Mouse (Mus musculus) kidney, postnatal 0 days (tissue): ENCODE measurements at regions not wholly inside any gene's neighbourhood (a gene's known extent, or its start where the extent isn't known, plus 50 kb on each side); places are given as distances from the start of the nearest gene placed in this dataset.

Source experiments
- ATAC-seq: fragments of 200-750 bp; cut with Nextera tagmentation; replicated peaks from 2 replicates; pipeline ENCODE4 v1.8.0; 2017; ENCODE audit warnings: low read depth, moderate number of reproducible peaks, moderate TSS enrichment, moderate library complexity; ENCODE audit not compliant: low FRiP score
- DNase-seq: peaks from one replicate; pipeline ENCODE4 v3.0.0-alpha.2; 2016; ENCODE audit warnings: low spot score
- H3K27ac ChIP-seq: fragments of 300-500 bp; sonication (generic); 2 replicates; pipeline ENCODE4 v1.5.1; 2014; ENCODE audit warnings: mild to moderate bottlenecking
- H3K27me3 ChIP-seq: fragments of 300-500 bp; sonication (generic); 2 replicates; pipeline ENCODE4 v1.6.1; 2014; ENCODE audit warnings: low read length, mixed read lengths; ENCODE audit not compliant: insufficient read depth
- H3K36me3 ChIP-seq: fragments of 300-500 bp; sonication (generic); 2 replicates; pipeline ENCODE4 v1.6.1; 2014; ENCODE audit warnings: low read length, mixed read lengths; ENCODE audit not compliant: insufficient read depth
- H3K4me1 ChIP-seq: fragments of 300-500 bp; sonication (generic); replicated peaks from 2 replicates; pipeline ENCODE4 v1.6.1; 2014; ENCODE audit warnings: antibody characterized with exemption, low read length, mixed read lengths; ENCODE audit not compliant: insufficient read depth
- H3K4me2 ChIP-seq: fragments of 300-500 bp; sonication (generic); 2 replicates; pipeline ENCODE4 v1.6.1; 2014; ENCODE audit warnings: mild to moderate bottlenecking, low read length, moderate library complexity, mixed read lengths
- H3K4me3 ChIP-seq: fragments of 300-500 bp; sonication (generic); replicated peaks from 2 replicates; pipeline ENCODE4 v1.5.1; 2014; ENCODE audit warnings: low read depth, low read length
- H3K9ac ChIP-seq: fragments of 300-500 bp; sonication (generic); 2 replicates; pipeline ENCODE4 v1.6.1; 2014; ENCODE audit warnings: low read depth, low read length
- H3K9me3 ChIP-seq: fragments of 300-500 bp; sonication (generic); replicated peaks from 2 replicates; pipeline ENCODE4 v1.6.1; 2016; ENCODE audit warnings: low read length, inconsistent platforms, mixed read lengths
- CTCF ChIP-seq: IDR thresholded peaks from 2 replicates; pipeline ENCODE4 v1.5.1; 2016; ENCODE audit warnings: antibody characterized with exemption, low read depth, mild to moderate bottlenecking, moderate library complexity
- WGBS: fragments of 180-500 bp; shearing (Covaris S2); extraction: QIAGEN DNeasy Blood & Tissue Kit; methylation state at CpG from one replicate; pipeline ENCODE4 v1.1.7; 2014; 5-methylcytosine and 5-hydroxymethylcytosine counted together

- Histone ChIP-seq H3K36me3 (no peaks in the 10 kb centered on the region), H3K9me3 (no peaks in the 10 kb centered on the region), H3K4me2 (no peak overlapping the region), H3K27ac (no peak overlapping the region), H3K4me3 (no peak overlapping the region), H3K4me1 (no peaks in the 10 kb centered on the region), H3K27me3 (no peaks in the 10 kb centered on the region), H3K9ac (no peak overlapping the region)
- no peak for ATAC-seq
- TF ChIP-seq CTCF = no peak
- no peak for DNase-seq
- WGBS = 74% methylated on average over 6 of the region's 6 CpGs
These were observed 198.9 kb downstream of the Pik3r1 start for GRCm38 (mm10) chr13:101568985-101569631.

DNA sequence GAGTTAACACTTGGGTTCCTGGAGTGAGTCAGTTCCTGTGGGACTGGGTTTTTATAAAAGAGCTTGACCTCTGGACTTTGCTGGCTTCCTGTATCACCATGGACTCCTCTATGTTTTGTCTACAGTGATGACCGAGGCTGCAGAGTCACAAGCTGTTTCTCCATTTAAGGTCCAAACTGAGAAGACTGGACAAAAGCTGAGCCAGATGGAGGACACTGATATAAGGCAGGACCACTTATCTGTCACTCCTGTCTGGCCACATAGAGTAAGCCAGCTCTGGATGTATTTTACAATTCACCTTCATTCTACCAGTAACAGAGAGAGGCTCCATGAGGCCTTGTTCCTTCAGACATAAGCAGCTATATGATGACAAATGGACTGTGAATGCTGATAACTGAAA lies 202.7 kb downstream of the Pik3r1 start:
- Histone ChIP-seq H3K27me3 (no peaks in the 10 kb centered on the region), H3K36me3 (no peaks in the 10 kb centered on the region), H3K4me2 (no peak overlapping the region), H3K4me1 (no peaks in the 10 kb centered on the region), H3K9me3 (no peaks in the 10 kb centered on the region), H3K9ac (no peak overlapping the region), H3K27ac (no peak overlapping the region), H3K4me3 (no peak overlapping the region)
- no peak for DNase-seq
- no peak for ATAC-seq
- no peak for TF ChIP-seq CTCF
- 63% methylated on average over 1 of the region's 1 CpGs for WGBS

DNA sequence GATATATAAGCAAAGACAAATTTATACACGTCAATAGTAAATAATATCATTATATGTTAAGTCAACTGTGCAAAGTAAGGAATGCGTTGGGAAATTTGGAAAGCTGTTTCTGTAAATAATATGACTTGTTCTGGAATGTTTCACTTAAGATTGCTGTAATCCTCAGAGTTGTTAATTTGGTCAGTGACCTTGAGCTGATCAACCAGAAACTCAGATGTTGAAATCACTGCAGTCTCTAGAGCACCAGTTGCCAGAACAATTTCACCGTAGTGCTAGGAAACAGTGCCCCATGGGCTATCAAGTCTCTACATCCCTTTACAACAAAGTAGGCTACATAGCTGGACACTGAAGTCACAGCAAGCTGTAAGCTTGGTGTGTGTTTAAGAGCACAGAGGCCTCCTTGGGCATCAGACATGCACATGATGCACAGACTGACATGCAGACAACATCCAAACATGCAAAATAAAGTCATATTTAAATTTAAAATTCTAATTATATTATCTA lies 212.6 kb downstream of the Pik3r1 start:
- Histone ChIP-seq H3K27me3 (no peaks in the 10 kb centered on the region), H3K9ac (no peak overlapping the region), H3K4me3 (no peak overlapping the region), H3K4me2 (no peak overlapping the region), H3K9me3 (no peaks in the 10 kb centered on the region), H3K27ac (no peak overlapping the region), H3K36me3 (no peaks in the 10 kb centered on the region), H3K4me1 (no peaks in the 10 kb centered on the region)
- no peak for TF ChIP-seq CTCF
- ATAC-seq (no peak), DNase-seq (no peak)
- 62% methylated on average over 3 of the region's 3 CpGs for WGBS

- H3K4me3 ChIP-seq = no peak overlapping the region
- DNase-seq = peak; percentile 52
These were observed 214.9 kb downstream of the Pik3r1 start for GRCm38 (mm10) chr13:101553131-101553549.

GRCm38 (mm10) chr13:101552451-101552850 lies 215.6 kb downstream of the Pik3r1 start:
- H3K27ac ChIP-seq = no peak overlapping the region
- DNase-seq (no peak), ATAC-seq (no peak)
- no peak overlapping the region for H3K4me2 ChIP-seq
- no peak for TF ChIP-seq CTCF
- H3K9ac ChIP-seq = no peak overlapping the region
- no peaks in the 10 kb centered on the region for H3K27me3 ChIP-seq
- 87% methylated on average over 2 of the region's 2 CpGs for WGBS
- H3K36me3 ChIP-seq = no peaks in the 10 kb centered on the region
- no peaks in the 10 kb centered on the region for H3K9me3 ChIP-seq
- no peak overlapping the region for H3K4me3 ChIP-seq
- H3K4me1 ChIP-seq = no peaks in the 10 kb centered on the region

More at GRCm38 (mm10) chr13:101553131-101553549, 214.9 kb downstream of the Pik3r1 start:
- Histone ChIP-seq H3K27me3 (no peaks in the 10 kb centered on the region), H3K4me2 (no peak overlapping the region), H3K9me3 (no peaks in the 10 kb centered on the region), H3K27ac (0 out of 2 replicates have a peak overlapping the region, but pooled peaks have one; percentile 8), H3K9ac (no peak overlapping the region), H3K4me1 (no peaks in the 10 kb centered on the region), H3K36me3 (no peaks in the 10 kb centered on the region)
- 43% methylated on average over 8 of the region's 8 CpGs for WGBS
- no peak; the same call in 1 of the 2 replicates for ATAC-seq
- TF ChIP-seq CTCF = no peak

DNA sequence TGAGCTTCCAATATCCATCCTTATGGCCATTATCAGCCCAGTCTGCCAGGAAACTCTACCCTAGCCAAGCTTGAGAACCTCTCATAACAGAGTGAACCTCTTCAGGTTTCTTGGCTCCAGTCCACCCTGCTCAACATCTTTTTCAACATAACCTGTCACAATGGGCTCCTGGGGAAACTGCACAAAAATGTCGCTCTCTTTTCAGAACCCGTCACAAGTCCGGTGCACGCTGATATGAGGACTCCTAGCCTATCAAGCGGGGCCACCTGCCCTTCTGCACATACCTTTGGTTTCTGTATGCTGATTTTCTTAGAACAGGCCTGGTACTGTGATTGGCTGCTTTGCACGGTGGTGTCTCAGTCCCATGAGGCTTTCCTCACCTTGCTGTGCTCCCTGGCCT lies 216.9 kb downstream of the Pik3r1 start:
- 93% methylated on average over 6 of the region's 6 CpGs for whole genome bisulfite sequencing
- no peaks in the 10 kb centered on the region for H3K4me1 ChIP-seq
- H3K4me3 ChIP-seq = no peak overlapping the region
- no peak for ATAC-seq
- H3K9ac ChIP-seq = no peak overlapping the region
- no peak overlapping the region for H3K27ac ChIP-seq
- H3K9me3 ChIP-seq = no peaks in the 10 kb centered on the region
- no peaks in the 10 kb centered on the region for H3K36me3 ChIP-seq
- no peak for TF ChIP-seq CTCF
- no peak overlapping the region for H3K4me2 ChIP-seq
- no peaks in the 10 kb centered on the region for H3K27me3 ChIP-seq
- DNase-seq = no peak
